Mouse (Mus musculus) CH12.LX (cell line): ENCODE measurements around the gene Traf3.

Experiments used
- CHD2 ChIP-seq: IDR thresholded peaks from 2 replicates; pipeline ENCODE4 v1.6.1; 2011; ENCODE audit warnings: low read length, improper control_type of control experiment
- CTCF ChIP-seq, 2 experiments: IDR thresholded peaks in 1 of 2; conservative IDR thresholded peaks in 1 of 2; 2 replicates each; pipeline ENCODE4 v1.5.1; 2011 to 2012; ENCODE audit warnings: low read depth in 2 of 2, low read length in 2 of 2, improper control_type of control experiment in 1 of 2, inconsistent platforms in 1 of 2, mild to moderate bottlenecking in 1 of 2, moderate library complexity in 1 of 2
- EP300 ChIP-seq: IDR thresholded peaks from 2 replicates; pipeline ENCODE4 v1.6.1; 2011; ENCODE audit warnings: low read length, improper control_type of control experiment
- JUND ChIP-seq: conservative IDR thresholded peaks from 2 replicates; pipeline ENCODE4 v1.6.1; 2011; ENCODE audit warnings: low read depth, low read length, improper control_type of control experiment
- MAFK ChIP-seq: IDR thresholded peaks from 2 replicates; pipeline ENCODE4 v1.6.1; 2011; ENCODE audit warnings: low read length, improper control_type of control experiment; ENCODE audit not compliant: insufficient replicate concordance
- MYC ChIP-seq: IDR thresholded peaks from 2 replicates; pipeline ENCODE4 v1.6.1; 2011; ENCODE audit warnings: low read depth, mild to moderate bottlenecking, improper control_type of control experiment, low read length
- POLR2A ChIP-seq: IDR thresholded peaks from 2 replicates; pipeline ENCODE4 v1.6.1; 2011; ENCODE audit warnings: low read depth, mild to moderate bottlenecking, improper control_type of control experiment, low read length
- UBTF ChIP-seq: IDR thresholded peaks from 2 replicates; pipeline ENCODE4 v1.6.1; 2012; ENCODE audit warnings: low read depth, mild to moderate bottlenecking, inconsistent platforms, low read length, improper control_type of control experiment, moderate library complexity
- ZKSCAN1 ChIP-seq: IDR thresholded peaks from 2 replicates; pipeline ENCODE4 v1.6.1; 2012; ENCODE audit warnings: low read depth, inconsistent platforms, low read length, improper control_type of control experiment, borderline replicate concordance

DNA sequence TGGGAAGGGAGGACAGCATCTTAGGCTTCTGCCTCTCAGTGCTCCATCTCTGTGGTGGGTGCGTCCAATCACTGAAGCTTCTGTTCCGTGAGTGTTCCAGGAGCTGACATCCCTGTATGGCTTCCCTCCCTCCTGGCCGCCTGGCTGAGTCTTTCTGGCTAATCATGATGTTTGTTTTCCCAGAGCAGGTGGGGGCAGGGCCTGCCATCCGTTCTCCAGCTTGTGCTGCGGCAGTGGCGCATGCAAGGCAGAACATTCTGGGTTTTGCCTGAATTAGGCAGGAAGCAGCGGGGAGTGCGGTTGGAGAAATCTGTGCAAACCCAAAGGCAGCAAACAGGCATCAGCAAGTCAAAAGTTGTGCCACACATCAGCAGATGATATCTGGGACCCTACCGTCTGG, 20.9 kb upstream of the Traf3 start:
- TF ChIP-seq MYC: no peak
- no peak for TF ChIP-seq CTCF (conservative IDR thresholded peaks at IDR 0.05 in 1 of 2, IDR thresholded peaks at IDR 0.05 in 1 of 2; ENCODE audit: low read depth in 2 of 2, low read length in 2 of 2)
- TF ChIP-seq EP300: no peak
- no peak for TF ChIP-seq ZKSCAN1
- no peak for TF ChIP-seq JUND
- no peak for TF ChIP-seq MAFK
- no peak for TF ChIP-seq UBTF
- no peak for TF ChIP-seq POLR2A
- TF ChIP-seq CHD2: no peak
